Mouse (Mus musculus) intestine, embryonic 15.5 days (tissue): ENCODE measurements around the gene Ppp1r12a. TPM values are rescaled to one million over a fixed set of nuclear protein-coding genes. Genes with fewer than 3 reads are reported as not detected.

ENCODE experiments used
- ATAC-seq: fragments of 200-750 bp; cut with Nextera tagmentation; 2 replicates; pipeline ENCODE4 v1.8.0; 2017; ENCODE audit warnings: moderate TSS enrichment, moderate library complexity
- H3K27ac ChIP-seq: fragments of 300-500 bp; sonication (generic); 2 replicates; pipeline ENCODE4 v1.5.1; 2015; ENCODE audit warnings: mild to moderate bottlenecking, inconsistent platforms
- H3K27me3 ChIP-seq: fragments of 300-500 bp; sonication (generic); replicated peaks from 2 replicates; pipeline ENCODE4 v1.6.1; 2015; ENCODE audit warnings: inconsistent platforms
- H3K36me3 ChIP-seq: fragments of 300-500 bp; sonication (generic); 2 replicates; pipeline ENCODE4 v1.6.1; 2015; ENCODE audit warnings: inconsistent platforms
- H3K4me1 ChIP-seq: fragments of 300-500 bp; sonication (generic); replicated peaks from 2 replicates; pipeline ENCODE4 v1.6.1; 2015; ENCODE audit warnings: inconsistent platforms
- H3K4me2 ChIP-seq: fragments of 300-500 bp; sonication (generic); replicated peaks from 2 replicates; pipeline ENCODE4 v1.6.1; 2015; ENCODE audit warnings: mild to moderate bottlenecking, inconsistent platforms
- H3K4me3 ChIP-seq: fragments of 300-500 bp; sonication (generic); replicated peaks from 2 replicates; pipeline ENCODE4 v1.5.1; 2015; ENCODE audit warnings: inconsistent platforms
- H3K9ac ChIP-seq: fragments of 300-500 bp; sonication (generic); 2 replicates; pipeline ENCODE4 v1.6.1; 2015; ENCODE audit warnings: inconsistent platforms
- H3K9me3 ChIP-seq: fragments of 300-500 bp; sonication (generic); 2 replicates; pipeline ENCODE4 v1.6.1; 2016; ENCODE audit warnings: inconsistent platforms
- WGBS: fragments of 180-500 bp; shearing (Covaris S2); methylation state at CpG from one replicate; pipeline ENCODE4 v1.1.7; 2015; 5-methylcytosine and 5-hydroxymethylcytosine counted together
- polyA plus RNA-seq: library from polyadenylated mRNA; unstranded; fragments of >200 nt; fragmentation: Nextera tagmentation; extraction: Ambion mirVana; gene quantifications from 2 replicates; pipeline ENCODE4 v1.2.1, GENCODE M21; 2015

The Ppp1r12a gene
- polyA plus RNA-seq, 1 experiment from 2014 or later, result 105 TPM

- no peaks in the 10 kb centered on the region for H3K27me3 ChIP-seq
- no peak overlapping the region for H3K9ac ChIP-seq
- ATAC-seq, result no peak
- H3K4me3 ChIP-seq, result no peak overlapping the region
- H3K4me2 ChIP-seq, result no peak overlapping the region
- H3K27ac ChIP-seq, result no peak overlapping the region
- no peaks in the 10 kb centered on the region for H3K9me3 ChIP-seq
- 85% methylated on average over 3 of the region's 3 CpGs for WGBS
- H3K36me3 ChIP-seq, result no peaks in the 10 kb centered on the region
- no peaks in the 10 kb centered on the region for H3K4me1 ChIP-seq
Measured at GRCm38 (mm10) chr10:108140742-108141141, 21.3 kb upstream of the Ppp1r12a start.

GRCm38 (mm10) chr10:108143991-108144525 lies 17.9 kb upstream of the Ppp1r12a start:
- 80% methylated on average over 4 of the region's 4 CpGs for WGBS

GRCm38 (mm10) chr10:108145701-108146100 lies 16.3 kb upstream of the Ppp1r12a start:
- no peak overlapping the region for H3K4me3 ChIP-seq
- H3K9me3 ChIP-seq, result no peaks in the 10 kb centered on the region
- no peaks in the 10 kb centered on the region for H3K4me1 ChIP-seq
- no peak overlapping the region for H3K27ac ChIP-seq
- H3K27me3 ChIP-seq, result no peaks in the 10 kb centered on the region
- ATAC-seq, result no peak
- H3K4me2 ChIP-seq, result no peak overlapping the region
- 86% methylated on average over 9 of the region's 9 CpGs for WGBS
- H3K36me3 ChIP-seq, result no peaks in the 10 kb centered on the region
- no peak overlapping the region for H3K9ac ChIP-seq

More at GRCm38 (mm10) chr10:108143991-108144525, 17.9 kb upstream of the Ppp1r12a start:
- no peak for ATAC-seq
- Histone ChIP-seq H3K4me1 (no peaks in the 10 kb centered on the region), H3K4me3 (no peak overlapping the region), H3K9ac (no peak overlapping the region), H3K27ac (no peak overlapping the region), H3K9me3 (no peaks in the 10 kb centered on the region), H3K36me3 (no peaks in the 10 kb centered on the region), H3K4me2 (no peak overlapping the region), H3K27me3 (no peaks in the 10 kb centered on the region)

- ATAC-seq, result no peak
- Histone ChIP-seq H3K27me3 (no peaks in the 10 kb centered on the region), H3K4me3 (no peak overlapping the region), H3K9ac (no peak overlapping the region), H3K4me2 (no peak overlapping the region), H3K9me3 (no peaks in the 10 kb centered on the region), H3K36me3 (no peaks in the 10 kb centered on the region), H3K27ac (no peak overlapping the region), H3K4me1 (no peaks in the 10 kb centered on the region)
- WGBS, result 62% methylated on average over 9 of the region's 9 CpGs
Measured at GRCm38 (mm10) chr10:108147031-108147430, 15.0 kb upstream of the Ppp1r12a start.

- Histone ChIP-seq H3K36me3 (no peaks in the 10 kb centered on the region), H3K4me1 (peaks cover 5% of the 10 kb centered on the region; the same call in 1 of the 2 replicates), H3K9me3 (no peaks in the 10 kb centered on the region), H3K4me3 (no peak overlapping the region), H3K27ac (no peak overlapping the region), H3K27me3 (no peaks in the 10 kb centered on the region), H3K9ac (no peak overlapping the region), H3K4me2 (no peak overlapping the region)
- no peak for ATAC-seq
- WGBS, result 79% methylated on average over 3 of the region's 3 CpGs
Measured at GRCm38 (mm10) chr10:108153301-108153700, 8.7 kb upstream of the Ppp1r12a start.

- H3K4me2 ChIP-seq, result no peak overlapping the region
- peak; percentile 48; the same call in 1 of the 2 replicates for ATAC-seq
- H3K9me3 ChIP-seq, result no peaks in the 10 kb centered on the region
- peaks cover 5% of the 10 kb centered on the region; the same call in 1 of the 2 replicates for H3K4me1 ChIP-seq
- WGBS, result 59% methylated on average over 21 of the region's 21 CpGs
- no peaks in the 10 kb centered on the region for H3K36me3 ChIP-seq
- no peak overlapping the region for H3K9ac ChIP-seq
- H3K27me3 ChIP-seq, result no peaks in the 10 kb centered on the region
- no peak overlapping the region for H3K4me3 ChIP-seq
- peak overlapping the region; percentile 39; the same call in 1 of the 2 replicates for H3K27ac ChIP-seq
Measured at GRCm38 (mm10) chr10:108155042-108155686, 6.8 kb upstream of the Ppp1r12a start.

GRCm38 (mm10) chr10:108155687-108156067 lies 6.3 kb upstream of the Ppp1r12a start:
- Histone ChIP-seq H3K4me1 (peaks cover 5% of the 10 kb centered on the region; the same call in 1 of the 2 replicates), H3K9me3 (no peaks in the 10 kb centered on the region), H3K27me3 (no peaks in the 10 kb centered on the region), H3K36me3 (no peaks in the 10 kb centered on the region), H3K9ac (no peak overlapping the region), H3K27ac (peak overlapping the region; percentile 39; the same call in 1 of the 2 replicates), H3K4me2 (no peak overlapping the region), H3K4me3 (no peak overlapping the region)
- WGBS, result 55% methylated on average over 7 of the region's 7 CpGs
- peak; percentile 58 for ATAC-seq

- no peak overlapping the region for H3K9ac ChIP-seq
- no peak overlapping the region for H3K27ac ChIP-seq
- ATAC-seq, result peak; percentile 42; the same call in 1 of the 2 replicates
- H3K36me3 ChIP-seq, result no peaks in the 10 kb centered on the region
- 63% methylated on average over 3 of the region's 3 CpGs for WGBS
- H3K4me3 ChIP-seq, result no peak overlapping the region
- H3K27me3 ChIP-seq, result no peaks in the 10 kb centered on the region
- H3K4me2 ChIP-seq, result no peak overlapping the region
- H3K9me3 ChIP-seq, result no peaks in the 10 kb centered on the region
- peaks cover 5% of the 10 kb centered on the region; the same call in 1 of the 2 replicates for H3K4me1 ChIP-seq
Measured at GRCm38 (mm10) chr10:108156128-108156527, 5.9 kb upstream of the Ppp1r12a start.

- Histone ChIP-seq H3K4me2 (no peak overlapping the region), H3K27me3 (no peaks in the 10 kb centered on the region), H3K9ac (no peak overlapping the region), H3K9me3 (no peaks in the 10 kb centered on the region), H3K27ac (no peak overlapping the region), H3K4me1 (peaks cover 5% of the 10 kb centered on the region; the same call in 1 of the 2 replicates), H3K4me3 (no peak overlapping the region), H3K36me3 (no peaks in the 10 kb centered on the region)
- 94% methylated on average over 14 of the region's 14 CpGs for WGBS
- ATAC-seq, result no peak
Measured at GRCm38 (mm10) chr10:108159002-108159401, 3.0 kb upstream of the Ppp1r12a start.

GRCm38 (mm10) chr10:108162297-108163020 lies 466 bp downstream of the Ppp1r12a start:
- Histone ChIP-seq H3K4me2 (peak overlapping the region; percentile 60), H3K9ac (peak overlapping the region; percentile 100), H3K4me1 (peaks cover 10% of the 10 kb centered on the region), H3K36me3 (no peaks in the 10 kb centered on the region), H3K4me3 (peak overlapping the region; percentile 100), H3K27me3 (no peaks in the 10 kb centered on the region), H3K9me3 (no peaks in the 10 kb centered on the region), H3K27ac (peak overlapping the region; percentile 99)
- WGBS, result under 1% methylated on average over 71 of the region's 79 CpGs
- peak; percentile 41 for ATAC-seq

GRCm38 (mm10) chr10:108163021-108163410 lies 1.0 kb downstream of the Ppp1r12a start:
- Histone ChIP-seq H3K9me3 (no peaks in the 10 kb centered on the region), H3K27ac (peak overlapping the region; percentile 99), H3K36me3 (no peaks in the 10 kb centered on the region), H3K4me1 (peaks cover 13% of the 10 kb centered on the region), H3K4me2 (peak overlapping the region; percentile 60), H3K4me3 (peak overlapping the region; percentile 100), H3K9ac (peak overlapping the region; percentile 100), H3K27me3 (no peaks in the 10 kb centered on the region)
- no peak for ATAC-seq
- WGBS, result 0% methylated on average over 12 of the region's 12 CpGs

- Histone ChIP-seq H3K36me3 (no peaks in the 10 kb centered on the region), H3K27ac (peak overlapping the region; percentile 99), H3K4me3 (peak overlapping the region; percentile 100), H3K27me3 (no peaks in the 10 kb centered on the region), H3K4me2 (peak overlapping the region; percentile 60), H3K9me3 (no peaks in the 10 kb centered on the region), H3K9ac (peak overlapping the region; percentile 100), H3K4me1 (peaks cover 16% of the 10 kb centered on the region)
- ATAC-seq, result no peak
- WGBS, result 10% methylated on average over 3 of the region's 3 CpGs
Measured at GRCm38 (mm10) chr10:108163451-108163850, 1.5 kb downstream of the Ppp1r12a start.
